Mouse (Mus musculus) heart, postnatal 25 days (tissue): ENCODE results near the gene Fxn. TPM values are rescaled to one million over a fixed set of nuclear protein-coding genes. Genes with fewer than 3 reads are reported as not detected.
A peak's percentile ranks its signal among the peaks of the same experiment; 100 is the strongest.

Experiments used
- DNase-seq: peaks from one replicate; pipeline ENCODE4 v3.0.0; 2022; ENCODE audit warnings: low spot score
- intact Hi-C: fragments of 180-260 bp; cut with DNase I; formaldehyde crosslinking; loops from one replicate; pipeline ENCODE4 v1.15.1; 2025
- total RNA-seq, 2 experiments: library from RNA; stranded (reverse); gene quantifications; 2 replicates each; pipeline ENCODE4 v1.2.3; 2021

Fxn gene
- total RNA-seq, 2 experiments from 2014 or later, result 27.7 to 28.9 TPM

GRCm38 (mm10) chr19:24301768-24302148 lies 21.4 kb upstream of the Fxn start:
- no peak for DNase-seq
- intact Hi-C loops, result loop anchor here (1.0 to 5.0 kb wide), 5 partner anchors 176 to 571 kb away; partner anchors contain the start of genes Fam122a and Pip5k1b

GRCm38 (mm10) chr19:24300994-24301767 lies 20.8 kb upstream of the Fxn start:
- intact Hi-C loops, result loop anchor here (1.0 to 5.0 kb wide), 5 partner anchors 176 to 571 kb away; partner anchors contain the start of genes Fam122a and Pip5k1b
- no peak for DNase-seq

GRCm38 (mm10) chr19:24293537-24293936 lies 13.1 kb upstream of the Fxn start:
- no peak for DNase-seq
- intact Hi-C loops, result no loop called here

GRCm38 (mm10) chr19:24284187-24284586 lies 3.8 kb upstream of the Fxn start:
- DNase-seq, result no peak
- intact Hi-C loops, result loop anchor here (5.0 to 10.0 kb wide), 2 partner anchors 581 to 597 kb away; partner anchors contain the start of genes Pgm5 and Ptar1

- intact Hi-C loops, result loop anchor here (5.0 to 10.0 kb wide), 2 partner anchors 583 to 594 kb away; partner anchors contain the start of genes Pgm5 and Ptar1
- DNase-seq, result no peak
These were observed 1.0 kb upstream of the Fxn start for GRCm38 (mm10) chr19:24281288-24281980.

- intact Hi-C loops, result loop anchor here (5.0 to 10.0 kb wide), 3 partner anchors 253 to 593 kb away; partner anchors contain the start of genes Pgm5 and Ptar1
- DNase-seq, result peak; percentile 69
These were observed 452 bp downstream of the Fxn start for GRCm38 (mm10) chr19:24279706-24280600.

- no peak for DNase-seq
- intact Hi-C loops, result loop anchor here (5.0 kb wide), 1 partner anchor 252 kb away; no protein-coding TSS in a partner anchor
These were observed 1.5 kb downstream of the Fxn start for GRCm38 (mm10) chr19:24278859-24279258.

- no peak for DNase-seq
- intact Hi-C loops, result no loop called here
These were observed 6.1 kb downstream of the Fxn start for GRCm38 (mm10) chr19:24274281-24274680.

- intact Hi-C loops, result no loop called here
- DNase-seq, result peak; percentile 55
These were observed 8.5 kb downstream of the Fxn start for GRCm38 (mm10) chr19:24271746-24272426.

- intact Hi-C loops, result no loop called here
- DNase-seq, result no peak
These were observed 9.1 kb downstream of the Fxn start for GRCm38 (mm10) chr19:24271326-24271725.

GRCm38 (mm10) chr19:24268531-24268930 lies 11.9 kb downstream of the Fxn start:
- no peak for DNase-seq
- intact Hi-C loops, result loop anchor here (5.0 kb wide), 1 partner anchor 406 kb away; no protein-coding TSS in a partner anchor

- intact Hi-C loops, result loop anchor here (5.0 kb wide), 1 partner anchor 404 kb away; no protein-coding TSS in a partner anchor
- no peak for DNase-seq
These were observed 14.2 kb downstream of the Fxn start for GRCm38 (mm10) chr19:24266046-24266830.

GRCm38 (mm10) chr19:24264991-24265390 lies 15.4 kb downstream of the Fxn start:
- intact Hi-C loops, result loop anchor here (1.0 to 5.0 kb wide), 4 partner anchors 40 to 403 kb away; partner anchors contain the start of gene Tjp2

GRCm38 (mm10) chr19:24262736-24263135 lies 17.7 kb downstream of the Fxn start:
- no peak for DNase-seq
- intact Hi-C loops, result no loop called here

More at GRCm38 (mm10) chr19:24264991-24265390, 15.4 kb downstream of the Fxn start:
- DNase-seq, result peak; percentile 38

GRCm38 (mm10) chr19:24259390-24260351 lies 20.7 kb downstream of the Fxn start:
- intact Hi-C loops, result no loop called here
- DNase-seq, result no peak

GRCm38 (mm10) chr19:24258368-24258767 lies 22.0 kb downstream of the Fxn start:
- intact Hi-C loops, result no loop called here
- DNase-seq, result no peak

- intact Hi-C loops, result no loop called here
- DNase-seq, result no peak
These were observed 22.4 kb downstream of the Fxn start for GRCm38 (mm10) chr19:24257962-24258361.
